Mouse (Mus musculus) heart, adult 2 months (tissue): ENCODE results near the gene Veph1. TPM values are rescaled to one million over a fixed set of nuclear protein-coding genes. Genes with fewer than 3 reads are reported as not detected.

Experiments
- DNase-seq, 2 experiments: peaks; one replicate each; pipeline ENCODE4 v3.0.0; 2021
- H3K27ac ChIP-seq: fragments of 200-600 bp; 2 replicates; pipeline ENCODE4 v1.8.1; 2022
- H3K27me3 ChIP-seq: fragments of 200-500 bp; 2 replicates; pipeline ENCODE4 v1.6.1; 2012; ENCODE audit warnings: mild to moderate bottlenecking, low read length, inconsistent platforms, mixed read lengths; ENCODE audit not compliant: control insufficient read depth, insufficient read depth
- H3K36me3 ChIP-seq: fragments of 200-500 bp; 2 replicates; pipeline ENCODE4 v1.6.1; 2012; ENCODE audit warnings: low read length, inconsistent platforms; ENCODE audit not compliant: control insufficient read depth, insufficient read depth
- H3K4me1 ChIP-seq: fragments of 200-500 bp; 2 replicates; pipeline ENCODE4 v1.6.1; 2011; ENCODE audit warnings: low read length; ENCODE audit not compliant: control insufficient read depth, insufficient read depth
- H3K4me3 ChIP-seq: fragments of 200-600 bp; 2 replicates; pipeline ENCODE4 v1.8.1; 2022
- H3K79me2 ChIP-seq: fragments of 200-500 bp; replicated peaks from 2 replicates; pipeline ENCODE4 v1.6.1; 2012; ENCODE audit warnings: mild to moderate bottlenecking, inconsistent platforms, low read length, moderate library complexity, mixed read lengths; ENCODE audit not compliant: control insufficient read depth, insufficient read depth
- H3K9ac ChIP-seq: fragments of 200-500 bp; 2 replicates; pipeline ENCODE4 v1.6.1; 2012; ENCODE audit warnings: low read depth, mild to moderate bottlenecking, control low read depth, inconsistent platforms, low read length, mixed read lengths
- CTCF ChIP-seq: fragments of 200-600 bp; IDR thresholded peaks from 2 replicates; pipeline ENCODE4 v1.8.1; 2022; ENCODE audit warnings: antibody characterized with exemption, mild to moderate bottlenecking, moderate library complexity
- EP300 ChIP-seq: fragments of 200-500 bp; IDR thresholded peaks from 2 replicates; pipeline ENCODE4 v1.6.1; 2011; ENCODE audit warnings: low read depth, low read length, control low read depth; ENCODE audit not compliant: insufficient read depth
- POLR2A ChIP-seq: fragments of 200-500 bp; IDR thresholded peaks from 2 replicates; pipeline ENCODE4 v1.6.1; 2011; ENCODE audit warnings: mild to moderate bottlenecking, low read depth, low read length, control low read depth; ENCODE audit not compliant: insufficient read depth
- WGBS: fragments of 180-500 bp; shearing (Covaris S2); methylation state at CpG from one replicate; pipeline ENCODE4 v1.1.7; 2018; 5-methylcytosine and 5-hydroxymethylcytosine counted together
- intact Hi-C: fragments of 180-260 bp; cut with DNase I; formaldehyde crosslinking; loops from one replicate; pipeline ENCODE4 v1.15.1; 2025
- polyA plus RNA-seq: library from polyadenylated mRNA; depleted of rRNA; stranded (reverse); fragments of >200 nt; gene quantifications from 2 replicates; pipeline ENCODE4 v1.2.3, GENCODE M21; 2012
- total RNA-seq, 2 experiments: library from RNA; stranded (reverse); gene quantifications; 2 replicates each; pipeline ENCODE4 v1.2.3; 2021

Veph1 gene
- total and polyA plus RNA-seq, 3 experiments, result 0.04 TPM; not detected in 2

GRCm38 (mm10) chr3:66157947-66158346, 138.7 kb downstream of the Veph1 start:
- H3K27ac ChIP-seq, result no peak overlapping the region
- H3K4me3 ChIP-seq, result no peak overlapping the region
- H3K27me3 ChIP-seq, result no peaks in the 10 kb centered on the region
- DNase-seq, result no peak
- no peaks in the 10 kb centered on the region for H3K4me1 ChIP-seq
- 40% methylated on average over 8 of the region's 8 CpGs for WGBS
- no peaks in the 10 kb centered on the region for H3K79me2 ChIP-seq
- no peaks in the 10 kb centered on the region for H3K36me3 ChIP-seq
- intact Hi-C loops, result no loop called here
- TF ChIP-seq EP300 (no peak), POLR2A (no peak), CTCF (no peak)
- no peak overlapping the region for H3K9ac ChIP-seq

- intact Hi-C loops, result no loop called here
- no peak overlapping the region for H3K9ac ChIP-seq
- TF ChIP-seq EP300 (no peak), POLR2A (no peak), CTCF (no peak)
- H3K27ac ChIP-seq, result no peak overlapping the region
- H3K36me3 ChIP-seq, result no peaks in the 10 kb centered on the region
- no peak for DNase-seq
- WGBS, result 76% methylated on average over 7 of the region's 7 CpGs
- no peaks in the 10 kb centered on the region for H3K79me2 ChIP-seq
- no peak overlapping the region for H3K4me3 ChIP-seq
- no peaks in the 10 kb centered on the region for H3K27me3 ChIP-seq
- no peaks in the 10 kb centered on the region for H3K4me1 ChIP-seq
These were observed 159.0 kb downstream of the Veph1 start for GRCm38 (mm10) chr3:66137601-66138000.

- H3K79me2 ChIP-seq, result no peaks in the 10 kb centered on the region
- no peaks in the 10 kb centered on the region for H3K36me3 ChIP-seq
- intact Hi-C loops, result no loop called here
- no peak overlapping the region for H3K27ac ChIP-seq
- no peak overlapping the region for H3K9ac ChIP-seq
- WGBS, result 41% methylated on average over 4 of the region's 4 CpGs
- no peak for DNase-seq
- TF ChIP-seq CTCF (no peak), EP300 (no peak), POLR2A (no peak)
- H3K4me3 ChIP-seq, result no peak overlapping the region
- no peaks in the 10 kb centered on the region for H3K4me1 ChIP-seq
- H3K27me3 ChIP-seq, result no peaks in the 10 kb centered on the region
These were observed 165.2 kb downstream of the Veph1 start for GRCm38 (mm10) chr3:66131264-66131950.

- Histone ChIP-seq H3K4me1 (no peaks in the 10 kb centered on the region), H3K4me3 (no peak overlapping the region), H3K9ac (no peak overlapping the region), H3K36me3 (no peaks in the 10 kb centered on the region), H3K79me2 (no peaks in the 10 kb centered on the region), H3K27ac (no peak overlapping the region), H3K27me3 (no peaks in the 10 kb centered on the region)
- TF ChIP-seq POLR2A (no peak), CTCF (no peak), EP300 (no peak)
- WGBS, result 30% methylated on average over 5 of the region's 5 CpGs
- DNase-seq, result no peak
- intact Hi-C loops, result no loop called here
These were observed 166.9 kb downstream of the Veph1 start for GRCm38 (mm10) chr3:66129689-66130088.

- intact Hi-C loops, result no loop called here
- no peaks in the 10 kb centered on the region for H3K79me2 ChIP-seq
- H3K27me3 ChIP-seq, result no peaks in the 10 kb centered on the region
- H3K4me3 ChIP-seq, result no peak overlapping the region
- 59% methylated on average over 5 of the region's 5 CpGs for WGBS
- H3K9ac ChIP-seq, result no peak overlapping the region
- H3K27ac ChIP-seq, result no peak overlapping the region
- no peaks in the 10 kb centered on the region for H3K36me3 ChIP-seq
- DNase-seq, result no peak
- H3K4me1 ChIP-seq, result no peaks in the 10 kb centered on the region
- TF ChIP-seq POLR2A, result no peak
- no peak for TF ChIP-seq CTCF
- TF ChIP-seq EP300, result no peak
These were observed 191.1 kb downstream of the Veph1 start for GRCm38 (mm10) chr3:66105493-66105892.

- no peaks in the 10 kb centered on the region for H3K79me2 ChIP-seq
- no peak overlapping the region for H3K9ac ChIP-seq
- H3K4me1 ChIP-seq, result no peaks in the 10 kb centered on the region
- no peak overlapping the region for H3K4me3 ChIP-seq
- 83% methylated on average over 3 of the region's 3 CpGs for WGBS
- intact Hi-C loops, result no loop called here
- no peaks in the 10 kb centered on the region for H3K36me3 ChIP-seq
- H3K27ac ChIP-seq, result no peak overlapping the region
- H3K27me3 ChIP-seq, result no peaks in the 10 kb centered on the region
- no peak for TF ChIP-seq POLR2A
- TF ChIP-seq EP300, result no peak
- no peak for TF ChIP-seq CTCF
- DNase-seq, result no peak
These were observed 194.1 kb downstream of the Veph1 start for GRCm38 (mm10) chr3:66102599-66102932.
